Mouse (Mus musculus) intestine, embryonic 16.5 days (tissue): ENCODE results near the gene Crtc1. TPM values are rescaled to one million over a fixed set of nuclear protein-coding genes. Genes with fewer than 3 reads are reported as not detected.

ENCODE experiments used
- ATAC-seq: fragments of 200-750 bp; cut with Nextera tagmentation; 2 replicates; pipeline ENCODE4 v1.8.0; 2017; ENCODE audit warnings: moderate TSS enrichment, moderate library complexity
- H3K27ac ChIP-seq: fragments of 300-500 bp; sonication (generic); 2 replicates; pipeline ENCODE4 v1.5.1; 2014; ENCODE audit warnings: mild to moderate bottlenecking, low read length
- H3K27me3 ChIP-seq: fragments of 300-500 bp; sonication (generic); replicated peaks from 2 replicates; pipeline ENCODE4 v1.6.1; 2014; ENCODE audit warnings: low read length, control low read depth, mixed read lengths; ENCODE audit not compliant: control insufficient read depth, insufficient read depth
- H3K36me3 ChIP-seq: fragments of 300-500 bp; sonication (generic); 2 replicates; pipeline ENCODE4 v1.6.1; 2014; ENCODE audit warnings: low read length, control low read depth; ENCODE audit not compliant: control insufficient read depth, insufficient read depth
- H3K4me1 ChIP-seq: fragments of 300-500 bp; sonication (generic); 2 replicates; pipeline ENCODE4 v1.6.1; 2014; ENCODE audit warnings: low read length, control low read depth, mixed read lengths; ENCODE audit not compliant: control insufficient read depth, insufficient read depth
- H3K4me2 ChIP-seq: fragments of 300-500 bp; sonication (generic); 2 replicates; pipeline ENCODE4 v1.6.1; 2014; ENCODE audit warnings: low read depth, low read length, control low read depth
- H3K4me3 ChIP-seq: fragments of 300-500 bp; sonication (generic); 2 replicates; pipeline ENCODE4 v1.5.1; 2014; ENCODE audit warnings: mild to moderate bottlenecking, low read length
- H3K9ac ChIP-seq: fragments of 300-500 bp; sonication (generic); 2 replicates; pipeline ENCODE4 v1.6.1; 2014; ENCODE audit warnings: low read depth, low read length
- H3K9me3 ChIP-seq: fragments of 300-500 bp; sonication (generic); 2 replicates; pipeline ENCODE4 v1.6.1; 2016; ENCODE audit warnings: low read length, control low read depth; ENCODE audit not compliant: control insufficient read depth
- WGBS: fragments of 180-500 bp; shearing (Covaris S2); extraction: QIAGEN DNeasy Blood & Tissue Kit; methylation state at CpG from one replicate; pipeline ENCODE4 v1.1.7; 2014; 5-methylcytosine and 5-hydroxymethylcytosine counted together
- polyA plus RNA-seq: library from polyadenylated mRNA; unstranded; fragments of >200 nt; fragmentation: Nextera tagmentation; extraction: Ambion mirVana; gene quantifications from 2 replicates; pipeline ENCODE4 v1.2.1, GENCODE M21; 2015

Gene Crtc1
- polyA plus RNA-seq, 1 experiment from 2014 or later: 12.9 TPM

DNA sequence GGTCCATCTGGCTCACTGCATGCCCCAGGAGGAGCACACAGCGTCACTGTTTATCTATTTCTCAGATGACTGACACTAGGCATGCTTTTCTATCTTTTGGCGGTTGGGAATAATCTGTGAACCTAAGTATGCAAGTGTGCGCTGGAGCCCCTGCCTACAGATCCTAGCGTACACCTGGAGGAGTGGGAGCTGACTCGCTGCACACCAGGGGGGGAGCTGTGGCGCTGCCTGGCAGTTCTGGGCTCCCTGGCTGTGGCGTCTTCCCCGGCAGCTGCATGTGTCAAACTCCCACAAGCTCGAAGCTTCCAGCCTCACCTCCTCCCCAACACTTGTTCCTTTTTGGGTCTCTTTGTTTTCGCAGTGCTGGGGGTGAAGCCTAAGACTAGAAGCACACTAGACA is 21.5 kb downstream of the Crtc1 start:
- WGBS: 43% methylated on average over 10 of the region's 10 CpGs
- Histone ChIP-seq H3K9ac (no peak overlapping the region), H3K27ac (no peak overlapping the region)

DNA sequence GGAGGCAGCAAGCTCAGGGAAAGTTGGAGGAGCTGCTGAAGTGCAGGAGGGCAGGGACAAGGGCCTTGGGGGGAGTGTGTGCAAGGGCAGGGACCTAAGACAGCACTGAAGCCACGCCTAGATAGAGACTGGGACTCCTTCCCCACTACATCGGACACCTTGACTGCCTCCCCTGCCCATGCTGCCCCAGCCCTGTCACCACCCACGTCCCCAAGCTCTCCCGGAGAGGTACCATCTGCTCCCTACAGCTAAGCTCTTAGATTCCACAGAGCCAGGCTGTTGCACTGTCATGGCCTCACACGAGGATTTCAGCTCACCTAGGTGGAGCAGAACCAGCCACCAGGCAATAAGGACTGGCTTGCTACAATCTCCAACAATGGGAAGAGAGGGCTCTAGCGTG is 22.4 kb downstream of the Crtc1 start:
- Histone ChIP-seq H3K36me3 (no peaks in the 10 kb centered on the region), H3K4me3 (no peak overlapping the region), H3K27me3 (no peaks in the 10 kb centered on the region), H3K9ac (no peak overlapping the region), H3K27ac (peak overlapping the region; percentile 10; the same call in 1 of the 2 replicates), H3K4me1 (peaks cover 42% of the 10 kb centered on the region), H3K9me3 (no peaks in the 10 kb centered on the region), H3K4me2 (no peak overlapping the region)
- 51% methylated on average over 6 of the region's 6 CpGs for WGBS
- no peak for ATAC-seq

More for the DNA sequence above, 21.5 kb downstream of the Crtc1 start:
- H3K4me1 ChIP-seq: peaks cover 40% of the 10 kb centered on the region
- H3K36me3 ChIP-seq: no peaks in the 10 kb centered on the region
- no peak overlapping the region for H3K4me2 ChIP-seq
- ATAC-seq: no peak
- H3K9me3 ChIP-seq: no peaks in the 10 kb centered on the region
- no peaks in the 10 kb centered on the region for H3K27me3 ChIP-seq
- H3K4me3 ChIP-seq: no peak overlapping the region

DNA sequence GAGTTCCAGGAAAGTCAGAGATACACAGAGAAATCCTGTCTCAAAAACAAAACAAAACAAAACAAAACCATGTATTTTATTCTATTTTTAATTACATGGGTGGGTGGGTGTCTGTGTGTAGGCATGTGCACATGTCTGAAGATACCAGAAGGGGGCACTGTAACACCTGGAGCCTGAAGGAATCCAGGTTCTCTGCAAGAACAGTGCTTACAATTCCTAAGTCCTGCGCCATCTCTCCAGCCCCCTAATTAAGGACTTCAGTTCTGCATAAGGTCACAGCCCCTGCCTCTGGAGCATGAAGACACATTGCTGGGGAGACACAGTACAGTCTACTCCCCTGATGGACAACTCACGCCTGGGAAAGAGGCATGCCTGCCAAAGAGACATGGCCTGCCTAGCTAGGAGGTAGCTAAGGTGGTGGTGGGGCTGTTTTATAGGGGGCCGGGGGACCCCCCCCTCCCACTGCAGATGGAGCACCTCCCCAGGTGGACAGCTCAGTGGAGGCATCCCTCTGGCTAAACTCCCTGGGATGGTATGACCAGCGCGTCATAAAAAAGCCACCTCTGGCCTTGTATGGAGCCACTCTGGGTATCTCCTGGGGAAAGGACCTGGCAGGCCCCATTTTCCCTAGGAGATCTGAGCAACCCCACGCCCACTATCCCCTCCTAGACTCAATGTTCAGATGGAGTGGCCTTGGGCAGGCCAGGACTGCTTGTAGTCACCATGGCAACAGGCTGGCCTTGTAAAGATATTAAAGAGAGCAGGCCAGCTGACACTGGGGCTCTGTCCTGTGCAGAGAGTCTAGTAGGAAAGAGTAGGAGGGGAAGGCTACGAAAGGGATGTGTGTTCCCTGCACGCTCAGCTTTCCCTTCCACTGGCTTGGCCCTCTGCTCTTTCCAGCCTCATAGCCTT is 23.6 kb downstream of the Crtc1 start:
- no peak overlapping the region for H3K9ac ChIP-seq
- H3K36me3 ChIP-seq: no peaks in the 10 kb centered on the region
- no peak overlapping the region for H3K4me3 ChIP-seq
- peaks cover 42% of the 10 kb centered on the region for H3K4me1 ChIP-seq
- no peaks in the 10 kb centered on the region for H3K27me3 ChIP-seq
- H3K9me3 ChIP-seq: no peaks in the 10 kb centered on the region
- H3K27ac ChIP-seq: no peak overlapping the region
- ATAC-seq: peak; percentile 47
- H3K4me2 ChIP-seq: no peak overlapping the region
- 69% methylated on average over 8 of the region's 8 CpGs for WGBS

DNA sequence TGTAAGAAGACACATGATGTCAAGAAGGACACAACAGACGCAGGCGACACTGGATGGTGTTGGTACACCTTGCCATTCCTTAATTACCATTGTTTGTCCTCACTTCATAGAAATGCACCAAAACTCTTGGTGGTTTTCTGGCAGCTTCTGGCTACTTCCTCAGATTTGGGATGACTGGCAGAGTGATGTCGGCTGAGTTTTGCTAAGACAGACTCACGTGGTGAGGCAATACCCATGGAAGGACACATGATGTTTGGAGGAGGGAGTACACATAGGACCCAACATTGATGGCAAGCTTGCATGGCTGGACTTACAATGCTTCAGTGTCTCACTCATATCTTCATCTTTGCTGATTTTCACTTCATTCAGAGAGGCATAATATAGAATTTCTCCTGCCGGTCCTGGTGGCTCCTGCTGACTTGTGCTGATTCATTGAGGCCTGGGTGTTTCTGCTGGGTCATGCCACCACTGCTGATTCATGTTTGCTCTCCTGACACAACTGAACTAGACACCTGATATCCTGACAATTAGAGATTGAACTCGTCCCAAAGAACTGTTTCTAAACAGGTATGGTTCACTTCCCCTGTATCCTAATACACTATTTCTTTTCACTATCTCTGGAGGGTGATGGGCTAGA is 25.0 kb downstream of the Crtc1 start:
- H3K9me3 ChIP-seq: no peaks in the 10 kb centered on the region
- no peak for ATAC-seq
- H3K4me1 ChIP-seq: peaks cover 40% of the 10 kb centered on the region
- no peaks in the 10 kb centered on the region for H3K36me3 ChIP-seq
- H3K4me2 ChIP-seq: no peak overlapping the region
- no peak overlapping the region for H3K9ac ChIP-seq
- 85% methylated on average over 6 of the region's 6 CpGs for WGBS
- H3K4me3 ChIP-seq: no peak overlapping the region
- no peaks in the 10 kb centered on the region for H3K27me3 ChIP-seq
- no peak overlapping the region for H3K27ac ChIP-seq

DNA sequence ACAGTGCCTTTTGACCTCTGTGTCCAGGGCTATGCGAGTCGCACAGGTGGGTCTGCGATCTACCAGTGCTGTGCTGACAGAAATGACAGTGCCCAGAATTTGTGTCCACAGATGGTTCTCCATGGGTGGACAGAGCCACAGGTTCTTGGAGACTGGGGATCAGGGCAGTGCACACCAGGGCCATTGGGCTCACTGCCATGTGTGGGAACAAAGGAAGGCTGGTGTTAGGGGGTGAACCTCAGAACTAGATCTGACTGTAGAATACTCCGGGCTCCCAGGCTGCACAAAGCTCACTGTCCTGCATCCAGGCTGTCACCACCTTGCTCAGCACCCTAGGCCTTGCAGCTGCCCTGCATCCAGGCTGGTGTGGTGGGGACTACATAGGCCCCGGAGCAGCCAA is 29.1 kb downstream of the Crtc1 start:
- Histone ChIP-seq H3K9ac (no peak overlapping the region), H3K36me3 (no peaks in the 10 kb centered on the region), H3K27me3 (no peaks in the 10 kb centered on the region), H3K4me2 (no peak overlapping the region), H3K9me3 (no peaks in the 10 kb centered on the region), H3K4me1 (peaks cover 45% of the 10 kb centered on the region), H3K4me3 (no peak overlapping the region), H3K27ac (no peak overlapping the region)
- WGBS: 90% methylated on average over 5 of the region's 5 CpGs
- no peak for ATAC-seq

DNA sequence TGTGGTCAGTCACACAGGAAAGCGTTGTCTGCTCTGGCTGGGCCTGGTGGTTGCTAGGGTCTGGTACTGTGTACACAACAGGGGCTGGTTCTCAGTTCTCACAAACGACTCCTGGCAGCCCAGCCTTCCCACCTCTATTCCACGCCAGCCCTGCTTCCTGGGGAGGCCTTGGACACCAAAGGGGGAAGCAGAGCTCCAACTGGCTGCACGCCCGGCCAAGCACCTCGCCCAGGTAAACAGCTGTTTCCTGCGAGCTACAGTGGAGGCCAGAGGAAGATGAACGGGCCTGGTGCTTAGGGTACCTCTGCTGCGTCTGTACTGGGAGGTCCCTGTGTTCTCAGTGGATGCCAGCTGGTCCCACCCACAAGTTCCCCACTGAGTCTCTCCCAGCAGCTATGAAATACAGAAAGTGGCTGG is 29.9 kb downstream of the Crtc1 start:
- 20% methylated on average over 9 of the region's 9 CpGs for WGBS
- Histone ChIP-seq H3K9ac (peak overlapping the region; percentile 58), H3K27ac (peak overlapping the region; percentile 92), H3K36me3 (no peaks in the 10 kb centered on the region), H3K4me2 (peak overlapping the region; percentile 21), H3K27me3 (no peaks in the 10 kb centered on the region), H3K4me3 (no peak overlapping the region), H3K4me1 (peaks cover 53% of the 10 kb centered on the region), H3K9me3 (no peaks in the 10 kb centered on the region)
- peak; percentile 8; the same call in 1 of the 2 replicates for ATAC-seq

DNA sequence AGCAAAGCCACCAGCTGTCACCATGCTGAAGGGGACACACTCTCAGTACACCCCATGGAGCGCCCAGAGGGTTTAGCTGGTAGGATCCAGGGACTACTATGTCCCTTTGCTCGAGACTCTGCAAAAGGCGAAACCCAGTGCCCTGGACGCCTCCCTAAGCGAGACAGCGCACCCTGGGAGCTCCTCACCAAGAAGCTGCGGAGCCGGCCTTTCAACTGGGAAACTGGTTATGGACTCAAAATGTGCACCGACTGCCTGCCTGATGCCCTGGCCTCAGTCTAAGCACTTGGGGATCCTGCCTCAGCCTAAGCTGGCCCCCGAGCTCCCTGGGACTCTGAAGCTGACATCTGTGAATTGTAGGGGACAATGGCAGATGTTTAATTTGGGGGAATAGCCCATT is 30.4 kb downstream of the Crtc1 start:
- no peak for ATAC-seq
- WGBS: 67% methylated on average over 10 of the region's 10 CpGs
- H3K4me2 ChIP-seq: peak overlapping the region; percentile 38

DNA sequence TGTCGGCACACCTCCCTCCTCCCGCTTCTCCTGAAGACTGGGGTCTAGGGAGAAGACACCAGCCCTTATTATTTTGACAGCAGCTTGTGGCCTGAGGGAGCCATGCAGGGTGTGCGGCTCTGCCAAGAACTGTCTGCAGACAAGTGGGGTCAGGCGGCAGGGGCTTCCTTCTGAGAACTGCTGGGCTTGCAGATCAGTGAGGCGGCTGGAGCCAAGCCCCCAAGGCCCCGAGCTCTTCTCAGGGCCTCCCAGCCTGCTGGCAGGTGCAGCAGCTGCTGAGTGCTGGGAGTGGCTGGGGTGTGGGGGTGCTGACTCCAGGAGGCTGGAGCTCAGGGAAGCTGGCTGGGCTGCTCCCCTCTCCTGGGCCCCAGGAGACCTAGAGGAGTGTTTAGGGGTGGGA is 31.1 kb downstream of the Crtc1 start:
- Histone ChIP-seq H3K9me3 (no peaks in the 10 kb centered on the region), H3K4me1 (peaks cover 53% of the 10 kb centered on the region), H3K27me3 (no peaks in the 10 kb centered on the region), H3K4me3 (no peak overlapping the region), H3K36me3 (no peaks in the 10 kb centered on the region), H3K9ac (peak overlapping the region; percentile 58), H3K27ac (peak overlapping the region; percentile 92), H3K4me2 (peak overlapping the region; percentile 38)
- peak; percentile 85 for ATAC-seq
- WGBS: 24% methylated on average over 6 of the region's 6 CpGs

More for the DNA sequence above, 30.4 kb downstream of the Crtc1 start:
- Histone ChIP-seq H3K36me3 (no peaks in the 10 kb centered on the region), H3K4me3 (0 out of 2 replicates have a peak overlapping the region, but pooled peaks have one; percentile 3), H3K27me3 (no peaks in the 10 kb centered on the region), H3K9ac (peak overlapping the region; percentile 58), H3K4me1 (peaks cover 53% of the 10 kb centered on the region), H3K27ac (peak overlapping the region; percentile 92), H3K9me3 (no peaks in the 10 kb centered on the region)

DNA sequence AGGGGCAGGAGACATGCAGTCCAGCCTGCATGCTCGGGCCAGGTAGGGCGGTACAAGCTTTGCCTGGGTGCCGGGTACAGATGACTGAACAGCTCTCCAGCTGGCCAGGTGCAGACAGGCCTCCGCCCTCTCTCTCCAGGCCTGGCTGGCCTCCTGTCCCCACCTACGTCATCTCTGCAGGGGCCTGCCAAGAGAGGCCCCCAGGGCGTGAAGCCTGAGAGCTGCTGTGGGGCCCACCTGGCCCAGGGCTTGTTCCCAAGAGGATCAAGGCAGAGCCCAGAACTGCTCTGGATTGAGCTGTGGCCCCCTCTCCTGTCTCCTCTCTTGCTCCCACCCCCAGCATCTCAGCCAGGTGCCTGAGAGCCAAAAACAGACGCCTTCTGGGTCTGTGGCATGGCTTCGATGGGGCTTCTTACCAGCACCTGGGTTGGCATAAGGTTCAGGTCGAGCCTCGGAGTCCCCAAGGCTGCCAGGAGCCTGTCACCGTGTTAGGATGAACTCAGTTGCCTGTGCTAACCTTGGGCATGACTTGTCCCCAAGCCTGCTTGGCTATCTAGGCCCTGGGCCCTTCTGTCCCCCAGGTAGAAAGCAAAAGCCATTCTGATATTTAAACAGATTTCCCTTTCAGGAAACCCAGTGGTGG is 32.8 kb downstream of the Crtc1 start:
- ATAC-seq: peak; percentile 81
- Histone ChIP-seq H3K36me3 (no peaks in the 10 kb centered on the region), H3K9me3 (no peaks in the 10 kb centered on the region), H3K4me3 (no peak overlapping the region), H3K4me1 (peaks cover 51% of the 10 kb centered on the region), H3K9ac (peak overlapping the region; percentile 53), H3K4me2 (peak overlapping the region; percentile 26), H3K27ac (peak overlapping the region; percentile 92), H3K27me3 (no peaks in the 10 kb centered on the region)
- WGBS: 63% methylated on average over 11 of the region's 11 CpGs
